Mouse (Mus musculus): ENCODE measurements at regions not wholly inside any gene's neighbourhood (a gene's known extent, or its start where the extent isn't known, plus 50 kb on each side); places are given as distances from the start of the nearest gene placed in this dataset.

DNA sequence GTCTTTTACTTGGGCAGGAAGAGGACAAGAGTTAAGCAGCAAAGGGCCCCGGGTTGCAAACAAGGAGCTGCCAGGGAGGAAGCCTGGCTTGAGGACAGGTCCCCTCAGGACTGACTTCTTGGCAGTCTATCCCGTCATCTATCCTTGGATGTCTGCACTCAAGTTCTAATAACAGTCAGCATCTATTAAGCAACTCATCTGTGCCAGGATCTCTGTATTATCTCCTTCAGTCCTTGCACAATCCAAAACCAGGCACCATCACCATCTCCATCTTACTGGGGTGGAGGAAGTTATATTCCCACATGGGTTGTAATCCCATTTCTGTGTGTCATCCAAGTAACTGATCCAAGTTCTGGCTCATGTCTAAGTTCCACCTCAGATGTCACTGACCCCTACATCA is 87.1 kb upstream of the Lifr start:
- DNase-seq (ENCODE audit: low read depth, low spot score) = no peak

DNA sequence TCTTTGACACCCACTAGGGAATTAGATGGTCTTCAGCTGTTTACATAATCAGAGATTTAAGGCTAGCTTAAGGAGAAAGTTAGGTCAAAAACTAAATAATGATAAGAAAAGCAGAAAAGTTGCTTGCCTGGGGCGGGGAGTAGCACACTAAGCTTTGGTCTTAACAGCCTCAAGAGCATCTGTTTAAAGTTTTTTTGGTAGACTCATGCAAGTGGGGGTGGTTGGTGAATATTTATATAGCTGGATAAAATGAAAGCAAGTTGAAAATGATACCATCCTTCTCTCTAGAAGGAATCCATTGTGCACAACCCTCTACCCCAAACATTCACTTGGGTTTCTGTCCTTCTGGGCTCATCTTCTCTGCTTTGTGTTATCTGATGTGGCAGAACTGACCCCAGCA is 85.3 kb upstream of the Lifr start:
- no peak for DNase-seq (ENCODE audit: low read depth, low spot score)

DNA sequence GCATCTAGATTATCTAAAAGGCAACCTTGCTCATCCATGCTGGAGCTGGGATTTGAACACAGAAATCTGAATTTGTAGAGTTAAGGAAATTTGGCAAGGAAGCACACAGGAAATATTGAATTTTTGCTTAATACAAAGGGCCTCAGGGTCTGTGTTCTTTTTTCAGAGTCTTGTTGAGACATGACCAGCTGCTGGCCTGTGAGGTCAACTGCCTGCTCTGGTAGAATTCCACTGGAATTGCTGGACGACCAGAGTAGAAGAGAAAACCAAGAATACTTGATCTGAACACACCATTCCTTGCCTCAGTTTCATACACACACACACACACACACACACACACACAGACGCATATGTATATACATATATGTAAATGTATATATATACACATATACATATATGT is 84.1 kb upstream of the Lifr start:
- no peak for DNase-seq (ENCODE audit: low read depth, low spot score)

DNA sequence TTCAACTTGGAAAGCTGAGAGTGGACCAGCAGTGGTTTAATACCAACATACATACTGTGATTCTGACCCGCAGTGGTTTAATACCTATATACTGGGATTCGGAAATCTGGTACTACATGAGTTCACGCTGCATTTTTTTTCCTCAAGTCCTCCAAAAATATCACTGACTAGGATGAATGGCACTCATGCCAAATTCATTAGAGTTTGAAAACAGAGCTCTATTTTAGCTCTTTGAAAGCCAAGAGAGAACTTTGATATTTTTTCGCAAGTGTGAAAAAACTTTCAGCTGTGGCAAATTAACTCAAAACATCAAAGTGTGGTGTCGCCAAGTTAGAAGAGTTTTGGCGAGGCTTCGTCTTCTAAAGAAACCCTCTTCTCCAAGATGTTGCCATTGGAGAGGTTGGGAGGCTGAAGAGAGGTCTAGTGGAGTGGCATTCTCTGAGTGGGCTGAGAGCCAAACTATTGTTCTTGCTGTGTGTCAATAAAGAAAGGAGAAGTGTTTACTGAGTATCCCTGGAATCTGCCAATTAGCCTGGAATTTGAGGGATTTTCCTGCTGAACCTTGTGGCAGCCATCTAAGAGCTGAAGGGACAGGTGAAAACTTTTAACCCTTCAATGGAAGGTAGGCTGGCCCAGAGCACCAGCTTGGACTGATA is 81.6 kb upstream of the Lifr start:
- no peak for DNase-seq (ENCODE audit: low read depth, low spot score)

DNA sequence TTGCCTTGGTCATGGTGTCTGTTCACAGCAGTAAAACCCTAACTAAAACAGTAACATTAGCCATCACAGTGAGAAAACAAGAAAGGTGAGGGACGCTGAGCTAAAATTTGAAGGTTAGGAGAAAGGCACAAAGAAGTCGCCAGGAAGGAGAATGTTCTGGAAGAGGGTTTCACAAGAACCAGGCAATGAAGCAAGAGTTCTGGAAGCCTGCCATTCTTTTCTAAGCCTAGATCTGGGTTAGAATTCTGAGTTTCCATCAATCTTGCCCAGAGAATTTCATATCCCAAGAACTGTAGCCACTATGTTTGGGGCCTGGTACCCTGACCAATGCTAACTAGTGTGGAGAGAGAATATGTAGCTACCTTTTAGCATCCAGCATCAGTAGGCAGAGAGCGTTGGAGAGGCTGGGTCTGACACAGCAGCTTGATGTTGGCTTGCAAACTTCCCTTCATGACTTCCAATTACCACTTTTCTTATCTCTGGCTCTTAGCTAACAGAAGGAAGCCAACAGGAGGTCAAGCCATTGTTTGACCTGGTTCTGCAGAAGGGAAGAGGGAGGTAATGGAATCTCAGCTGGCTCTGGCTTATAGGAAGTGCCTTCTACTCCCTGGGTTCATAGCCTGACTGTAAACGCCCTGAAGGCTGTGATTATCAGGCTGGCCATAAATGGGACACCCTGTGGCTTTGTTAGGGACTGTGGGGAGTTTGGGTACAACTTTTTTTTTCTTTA is 79.3 kb upstream of the Lifr start:
- DNase-seq (ENCODE audit: low read depth, low spot score) = no peak

DNA sequence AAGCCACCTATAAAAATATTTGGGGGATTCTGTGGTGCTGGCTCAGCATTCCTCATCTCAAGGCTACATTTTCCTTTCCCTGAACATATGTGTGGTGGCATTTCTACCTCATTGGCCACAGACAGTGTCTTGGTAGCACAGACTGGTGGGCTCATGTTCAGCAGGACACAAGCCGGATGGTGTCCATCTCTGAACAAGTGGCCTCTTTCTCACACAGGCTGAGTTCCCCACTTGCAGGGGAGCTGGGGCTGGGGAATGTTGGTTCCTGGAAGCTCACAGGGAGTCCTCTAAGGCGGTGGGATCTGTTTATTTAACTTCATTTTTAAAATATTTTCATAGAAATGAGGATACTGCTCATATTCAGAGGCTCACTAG is 78.7 kb upstream of the Lifr start:
- DNase-seq (ENCODE audit: low read depth, low spot score) = no peak

DNA sequence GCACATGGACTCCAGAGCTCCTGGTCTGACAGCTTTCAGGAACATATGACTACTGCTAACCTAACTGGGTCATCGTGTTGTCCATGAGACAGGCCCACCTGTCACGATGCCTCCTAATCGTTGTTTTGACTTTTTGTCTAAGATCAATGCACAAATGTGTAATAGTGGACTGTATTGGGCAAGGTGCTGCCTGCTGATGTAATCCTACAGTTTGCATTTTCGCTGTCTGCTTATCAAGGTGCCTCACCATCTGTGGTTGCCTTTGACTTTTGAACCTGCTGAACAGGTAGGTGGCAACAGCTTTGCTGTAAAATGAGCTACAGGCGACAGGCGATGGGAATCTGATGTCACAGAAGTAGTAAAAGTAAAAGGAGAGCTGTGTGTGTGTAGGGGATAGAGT is 78.0 kb upstream of the Lifr start:
- DNase-seq (ENCODE audit: low read depth, low spot score) = no peak

DNA sequence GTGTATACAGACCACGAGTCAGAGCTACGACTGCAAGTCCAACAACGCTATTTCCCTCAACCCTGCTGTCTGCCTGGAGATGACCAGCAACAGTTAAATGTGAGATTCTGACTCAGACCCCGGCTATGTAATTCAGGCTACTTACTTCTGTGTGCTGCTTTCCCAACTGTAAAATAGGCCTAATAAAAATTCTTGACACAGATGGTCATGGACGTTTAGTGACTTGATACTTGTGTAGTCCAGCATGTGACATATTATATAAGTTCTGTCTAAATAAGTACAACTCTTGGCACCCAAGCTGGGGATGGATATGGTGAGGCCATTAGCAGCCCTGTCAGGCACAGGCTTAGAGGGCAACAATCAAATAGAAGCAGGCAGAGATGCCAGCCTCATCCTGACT is 77.4 kb upstream of the Lifr start:
- no peak for DNase-seq (ENCODE audit: low read depth, low spot score)

DNA sequence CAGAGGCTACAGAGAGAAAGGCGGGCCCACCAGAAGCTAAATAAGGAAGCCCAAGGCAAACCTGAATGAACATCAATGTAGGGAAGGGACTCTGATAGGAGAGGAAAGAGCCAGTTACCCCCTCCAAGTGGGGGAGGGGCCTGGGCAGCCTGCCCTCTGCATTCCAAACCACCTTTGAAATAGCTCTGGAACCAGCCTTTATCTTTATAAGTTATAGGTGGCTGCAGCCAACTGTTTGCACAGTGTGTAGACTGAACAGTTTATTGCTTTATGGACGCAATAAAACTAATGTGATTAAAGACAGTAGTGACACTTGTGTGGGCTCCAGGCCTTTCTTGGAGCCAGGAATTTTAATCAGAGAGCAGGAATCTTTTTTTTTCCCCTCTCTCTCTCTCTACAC is 75.4 kb upstream of the Lifr start:
- DNase-seq (ENCODE audit: low read depth, low spot score) = no peak

DNA sequence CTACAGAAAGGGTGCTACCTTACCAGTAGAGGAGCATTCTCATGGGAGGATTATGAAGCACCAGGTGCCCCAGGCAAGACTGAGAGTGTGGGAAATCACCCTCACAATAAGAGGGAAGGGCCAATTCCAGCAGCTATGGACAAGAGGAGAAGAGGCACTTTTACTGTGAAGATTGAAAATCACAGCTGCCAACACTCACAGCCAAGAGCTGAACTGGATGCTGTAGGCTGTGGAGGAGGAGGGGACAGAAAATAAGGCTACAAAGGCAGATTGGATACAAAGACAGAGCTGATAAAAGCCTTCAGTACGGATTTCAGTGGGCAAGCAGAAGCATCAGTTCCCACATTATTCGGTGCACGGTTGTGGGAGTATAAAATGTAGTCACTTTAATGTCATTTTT is 74.4 kb upstream of the Lifr start:
- no peak for DNase-seq (ENCODE audit: low read depth, low spot score)

DNA sequence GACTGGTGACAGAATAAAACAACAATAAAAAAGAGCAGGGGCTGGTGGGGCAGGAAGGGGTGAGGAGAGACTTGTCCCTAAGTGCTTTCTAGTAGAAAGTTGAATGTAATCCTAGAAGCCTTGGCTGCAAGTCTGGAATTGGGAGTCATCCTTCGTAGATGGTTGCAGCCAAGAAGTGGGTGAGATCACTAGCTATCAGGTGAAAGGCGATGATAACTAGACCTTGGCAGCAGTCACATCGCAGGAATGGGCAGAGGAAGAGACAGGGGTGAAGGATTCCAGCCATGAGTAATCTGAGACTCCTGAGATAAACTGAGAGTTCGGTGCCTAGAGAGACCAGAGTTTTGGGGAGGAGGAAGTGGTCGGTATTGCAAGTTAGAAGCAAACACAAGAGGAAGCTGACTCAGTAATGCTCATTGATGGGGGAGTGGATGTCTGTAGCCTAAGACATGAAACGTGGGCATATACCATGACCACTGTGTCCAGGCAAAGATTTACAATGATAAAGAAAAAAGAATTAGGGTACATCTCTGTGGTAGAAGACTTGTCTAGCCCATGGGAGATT is 73.1 kb upstream of the Lifr start:
- no peak for DNase-seq (ENCODE audit: low read depth, low spot score)

DNA sequence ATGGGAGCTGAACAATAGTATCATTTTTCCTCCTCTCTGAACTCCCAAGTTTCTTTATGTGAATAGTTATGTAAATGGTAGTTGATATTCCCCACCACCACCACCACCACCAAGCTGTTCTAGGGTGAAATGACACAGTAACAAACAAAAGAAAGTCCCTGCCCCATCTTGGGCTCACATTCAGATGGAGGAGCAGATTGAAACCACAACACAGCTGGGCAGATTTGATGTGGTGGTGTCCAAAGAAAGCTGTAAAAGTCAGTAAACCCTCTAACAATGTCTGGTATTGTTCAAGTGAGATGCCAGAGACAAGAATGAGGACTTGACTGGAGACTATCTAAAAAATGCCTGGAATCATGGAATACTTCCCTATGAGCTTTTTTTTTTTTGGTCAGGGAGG is 67.8 kb upstream of the Lifr start:
- DNase-seq (ENCODE audit: low read depth, low spot score) = no peak

DNA sequence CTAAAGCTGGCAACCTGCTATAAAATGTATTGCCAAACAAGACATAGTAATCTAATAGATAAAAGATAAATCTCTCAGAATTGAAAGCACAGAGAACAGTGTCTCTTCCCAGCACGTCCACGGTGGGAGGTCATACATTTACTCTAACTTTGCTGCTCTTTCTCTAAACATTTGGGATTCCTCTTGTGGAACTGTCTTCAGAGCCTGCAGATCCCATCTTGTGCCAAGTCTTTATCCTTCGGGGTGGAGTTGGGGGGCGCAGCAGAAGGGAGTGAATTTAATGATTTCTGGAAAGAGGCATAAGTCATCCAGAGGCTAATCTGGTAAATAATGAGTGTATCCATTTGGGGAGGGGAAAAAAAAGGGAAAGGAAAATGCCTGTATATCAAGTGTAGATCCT is 65.2 kb upstream of the Lifr start:
- no peak for DNase-seq (ENCODE audit: low read depth, low spot score)

DNA sequence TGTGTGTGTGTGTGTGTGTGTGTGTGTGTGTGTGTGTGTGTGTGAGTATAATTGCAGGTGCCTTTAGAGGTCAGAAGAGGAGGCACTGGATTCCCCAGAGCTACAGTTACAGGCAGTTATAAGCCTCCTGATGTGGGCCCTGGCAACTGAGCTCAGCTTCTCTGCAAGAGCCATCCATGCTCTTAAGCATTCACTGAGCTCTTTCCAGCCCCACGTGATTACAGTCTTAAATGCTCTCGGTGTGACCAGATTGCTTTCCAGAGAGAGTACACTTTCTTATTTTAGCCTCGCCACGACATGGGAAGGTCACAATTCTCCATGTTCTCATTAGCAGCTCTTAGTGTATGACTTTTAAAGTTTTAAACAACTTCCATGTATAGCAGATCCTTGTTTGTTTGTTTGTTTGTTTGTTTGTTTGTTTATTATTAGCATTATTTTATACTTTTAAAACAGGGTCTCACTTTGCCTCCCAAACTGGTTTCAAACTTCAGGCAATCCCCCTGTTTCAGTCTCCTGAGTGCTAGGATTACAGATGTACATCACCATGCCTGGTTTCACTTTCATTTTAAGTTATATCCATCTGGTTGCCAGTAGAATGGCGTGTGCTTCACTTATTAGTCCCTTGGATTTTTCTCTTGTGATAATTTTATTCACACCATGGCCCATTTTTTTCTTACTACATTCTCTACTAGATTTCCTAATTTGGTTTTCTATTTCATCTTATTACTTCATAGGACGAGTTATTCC is 58.9 kb upstream of the Lifr start:
- no peak for DNase-seq (ENCODE audit: low read depth, low spot score)

DNA sequence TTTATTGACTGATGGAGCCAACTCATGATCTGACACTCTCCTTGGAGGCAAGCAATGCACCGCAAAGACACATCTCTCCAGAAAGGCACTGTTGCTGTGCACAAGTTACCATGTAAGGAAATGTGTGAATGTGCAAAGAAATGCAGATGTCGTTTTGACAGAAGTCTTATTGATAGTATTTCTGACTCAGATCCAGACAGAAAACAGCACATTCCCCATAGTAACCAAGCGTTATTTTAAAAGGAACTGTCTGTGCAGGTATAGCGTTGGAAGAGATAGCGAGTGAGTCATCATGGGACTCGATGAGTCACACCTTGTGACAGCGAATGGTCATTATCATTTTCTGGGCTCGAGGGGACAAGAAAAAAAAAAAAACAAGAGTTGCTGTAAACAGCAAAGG is 52.9 kb upstream of the Lifr start:
- no peak for DNase-seq (ENCODE audit: low read depth, low spot score)

DNA sequence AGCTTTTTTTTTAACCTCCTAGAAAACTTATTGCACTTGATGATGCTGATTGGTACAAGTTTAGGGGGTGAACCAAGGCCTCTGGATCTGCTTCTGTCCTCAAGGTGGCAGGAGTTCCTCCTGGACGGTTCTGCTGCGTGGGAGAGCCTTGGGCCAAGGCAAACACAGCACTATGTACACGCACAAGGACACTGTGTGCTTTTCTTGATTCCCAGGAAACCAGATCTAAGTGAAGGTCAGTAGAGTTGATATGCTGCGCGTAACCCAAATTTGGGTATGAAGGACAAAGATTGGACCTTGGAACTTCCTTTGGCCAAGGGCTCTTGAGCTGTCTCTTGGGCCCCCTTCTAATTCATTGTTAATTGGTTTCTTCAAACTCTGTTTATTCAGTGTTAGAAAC is 51.3 kb upstream of the Lifr start:
- DNase-seq (ENCODE audit: low read depth, low spot score) = no peak

DNA sequence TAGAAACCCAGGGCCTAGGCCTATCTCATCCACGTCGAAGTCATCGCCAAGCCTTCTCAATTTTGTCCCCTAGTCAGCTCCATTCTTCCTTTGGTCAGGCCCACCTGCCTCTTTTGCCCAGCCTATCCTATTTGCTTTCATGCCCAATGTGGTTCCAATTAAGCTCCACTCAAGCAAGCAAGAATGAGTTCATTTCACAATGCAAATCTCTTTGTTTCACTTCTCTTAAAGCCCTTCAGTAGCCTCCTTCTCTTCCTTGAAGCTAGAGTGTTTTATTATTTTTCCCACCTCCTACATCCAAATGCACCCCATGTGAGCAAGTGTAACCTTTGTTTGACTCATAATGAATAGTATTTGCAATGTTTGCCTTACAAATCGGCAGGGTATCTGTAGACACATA is 50.6 kb upstream of the Lifr start:
- no peak for DNase-seq (ENCODE audit: low read depth, low spot score)
